Mouse (Mus musculus) kidney, adult 2 months (tissue): Measurements from ENCODE around the gene Vwf.

ENCODE experiments used
- CTCF ChIP-seq: fragments of 200-500 bp; conservative IDR thresholded peaks from 2 replicates; pipeline ENCODE4 v1.5.1; 2011; ENCODE audit warnings: low read depth, mild to moderate bottlenecking, control low read depth, low read length, moderate library complexity, mixed read lengths; ENCODE audit not compliant: insufficient read depth, insufficient read length
- POLR2A ChIP-seq: fragments of 200-500 bp; IDR thresholded peaks from one replicate; pipeline ENCODE4 v1.6.1; 2011; ENCODE audit warnings: low read depth, low read length, control low read depth

- TF ChIP-seq CTCF (no peak), POLR2A (no peak)
These were observed 22.5 kb upstream of the Vwf start for GRCm38 (mm10) chr6:125524027-125524426.
